Mouse (Mus musculus) MEL (cell line): ENCODE measurements around the gene Nr6a1. TPM values are rescaled to one million over a fixed set of nuclear protein-coding genes. Genes with fewer than 3 reads are reported as not detected.

Experiments
- DNase-seq: peaks from one replicate; pipeline ENCODE4 v3.0.0; 2011; ENCODE audit warnings: low read depth, low spot score
- H3K27ac ChIP-seq: 2 replicates; pipeline ENCODE4 v1.5.1; 2012; ENCODE audit warnings: low read depth, mild to moderate bottlenecking, control low read depth, low read length, moderate library complexity; ENCODE audit not compliant: control insufficient read depth
- H3K27me3 ChIP-seq, 2 experiments: fragments of 150-350 bp in 1 of 2; sonication (generic) in 1 of 2; 2 replicates each; pipeline ENCODE4 v1.6.1; 2012; ENCODE audit warnings: low read length in 2 of 2, mild to moderate bottlenecking in 2 of 2, improper control_type of control experiment in 1 of 2, moderate library complexity in 1 of 2; ENCODE audit not compliant: insufficient read depth in 2 of 2, control insufficient read depth in 1 of 2
- H3K36me3 ChIP-seq, 2 experiments: 2 replicates each; pipeline ENCODE4 v1.6.1; 2012 to 2014; ENCODE audit warnings: low read length in 2 of 2, improper control_type of control experiment in 1 of 2, inconsistent platforms in 1 of 2, mild to moderate bottlenecking in 1 of 2; ENCODE audit not compliant: insufficient read depth in 2 of 2, control insufficient read depth in 1 of 2
- H3K4me1 ChIP-seq, 2 experiments: fragments of 150-350 bp in 1 of 2; sonication (generic) in 1 of 2; 2 replicates each; pipeline ENCODE4 v1.6.1; 2012; ENCODE audit warnings: low read length in 2 of 2, improper control_type of control experiment in 1 of 2, mild to moderate bottlenecking in 1 of 2; ENCODE audit not compliant: insufficient read depth in 2 of 2, control insufficient read depth in 1 of 2
- H3K4me3 ChIP-seq, 2 experiments: fragments of 150-350 bp in 1 of 2; sonication (generic) in 1 of 2; 2 replicates each; pipeline ENCODE4 v1.5.1; 2012; ENCODE audit warnings: low read depth in 2 of 2, low read length in 2 of 2, mild to moderate bottlenecking in 2 of 2, moderate library complexity in 2 of 2, control low read depth in 1 of 2, improper control_type of control experiment in 1 of 2; ENCODE audit not compliant: control insufficient read depth in 1 of 2, insufficient read depth in 1 of 2
- H3K79me2 ChIP-seq: 2 replicates; pipeline ENCODE4 v1.6.1; 2012; ENCODE audit warnings: mild to moderate bottlenecking, low read length, moderate library complexity; ENCODE audit not compliant: control insufficient read depth, poor library complexity, insufficient read depth
- H3K9ac ChIP-seq: 2 replicates; pipeline ENCODE4 v1.6.1; 2012; ENCODE audit warnings: low read depth, mild to moderate bottlenecking, control low read depth, low read length, moderate library complexity; ENCODE audit not compliant: control insufficient read depth, poor library complexity, severe bottlenecking
- H3K9me3 ChIP-seq: fragments of 150-350 bp; sonication (generic); replicated peaks from 2 replicates; pipeline ENCODE4 v1.6.1; 2012; ENCODE audit warnings: mild to moderate bottlenecking, low read length, improper control_type of control experiment, moderate library complexity; ENCODE audit not compliant: insufficient read depth
- CTCF ChIP-seq, 3 experiments: IDR thresholded peaks in 2 of 3; conservative IDR thresholded peaks in 1 of 3; 2 replicates each; pipeline ENCODE4 v1.5.1; 2011 to 2012; ENCODE audit warnings: low read length in 3 of 3, low read depth in 2 of 3, mild to moderate bottlenecking in 2 of 3, improper control_type of control experiment in 1 of 3, inconsistent platforms in 1 of 3, mixed read lengths in 1 of 3, moderate library complexity in 1 of 3; ENCODE audit not compliant: control insufficient read depth in 1 of 3, insufficient read depth in 1 of 3, poor library complexity in 1 of 3, severe bottlenecking in 1 of 3
- E2F4 ChIP-seq: IDR thresholded peaks from 2 replicates; pipeline ENCODE4 v1.6.1; 2011; ENCODE audit warnings: low read depth, low read length, improper control_type of control experiment, borderline replicate concordance
- HCFC1 ChIP-seq: IDR thresholded peaks from 2 replicates; pipeline ENCODE4 v1.6.1; 2012; ENCODE audit warnings: low read depth, mild to moderate bottlenecking, inconsistent platforms, low read length, improper control_type of control experiment, moderate library complexity
- JUND ChIP-seq: IDR thresholded peaks from 2 replicates; pipeline ENCODE4 v1.6.1; 2011; ENCODE audit warnings: low read depth, mild to moderate bottlenecking, improper control_type of control experiment, low read length
- KAT2A ChIP-seq: conservative IDR thresholded peaks from 2 replicates; pipeline ENCODE4 v1.6.1; 2012; ENCODE audit warnings: low read depth, low read length, improper control_type of control experiment, inconsistent platforms
- MAZ ChIP-seq: IDR thresholded peaks from 2 replicates; pipeline ENCODE4 v1.6.1; 2012; ENCODE audit warnings: low read depth, mild to moderate bottlenecking, inconsistent platforms, low read length, improper control_type of control experiment
- MXI1 ChIP-seq: IDR thresholded peaks from 2 replicates; pipeline ENCODE4 v1.6.1; 2011; ENCODE audit warnings: mild to moderate bottlenecking, low read depth, low read length, improper control_type of control experiment
- MYC ChIP-seq: IDR thresholded peaks from 2 replicates; pipeline ENCODE4 v1.6.1; 2011; ENCODE audit warnings: low read depth, mild to moderate bottlenecking, low read length, improper control_type of control experiment, moderate library complexity
- NELFE ChIP-seq: IDR thresholded peaks from 2 replicates; pipeline ENCODE4 v1.6.1; 2011; ENCODE audit warnings: low read depth, low read length, improper control_type of control experiment
- POLR2A ChIP-seq, 2 experiments: IDR thresholded peaks; 2 replicates each; pipeline ENCODE4 v1.6.1; 2011 to 2012; ENCODE audit warnings: low read length in 2 of 2, mild to moderate bottlenecking in 2 of 2, control low read depth in 1 of 2, improper control_type of control experiment in 1 of 2, low read depth in 1 of 2, moderate library complexity in 1 of 2; ENCODE audit not compliant: control insufficient read depth in 1 of 2, insufficient read depth in 1 of 2, poor library complexity in 1 of 2
- POLR2AphosphoS2 ChIP-seq: IDR thresholded peaks from 2 replicates; pipeline ENCODE4 v1.6.1; 2011; ENCODE audit warnings: low read length, improper control_type of control experiment
- POLR2AphosphoS5 ChIP-seq: IDR thresholded peaks from 2 replicates; pipeline ENCODE4 v1.6.1; 2012; ENCODE audit warnings: low read depth, borderline replicate concordance, mild to moderate bottlenecking, inconsistent platforms, low read length, moderate library complexity, mixed read lengths
- RAD21 ChIP-seq: IDR thresholded peaks from 2 replicates; pipeline ENCODE4 v1.6.1; 2011; ENCODE audit warnings: mild to moderate bottlenecking, low read depth, low read length, improper control_type of control experiment
- SMC3 ChIP-seq: IDR thresholded peaks from 2 replicates; pipeline ENCODE4 v1.6.1; 2011; ENCODE audit warnings: low read depth, low read length, improper control_type of control experiment
- TAL1 ChIP-seq: IDR thresholded peaks from 2 replicates; pipeline ENCODE4 v1.6.1; 2012; ENCODE audit warnings: mild to moderate bottlenecking, inconsistent platforms, low read length, moderate library complexity, mixed read lengths
- TBP ChIP-seq: IDR thresholded peaks from 2 replicates; pipeline ENCODE4 v1.8.0; 2011; ENCODE audit warnings: low read depth, low read length, improper control_type of control experiment
- TCF12 ChIP-seq: IDR thresholded peaks from 2 replicates; pipeline ENCODE4 v1.6.1; 2014; ENCODE audit warnings: low read depth, mild to moderate bottlenecking, inconsistent platforms, low read length, improper control_type of control experiment, moderate library complexity
- USF1 ChIP-seq: IDR thresholded peaks from 2 replicates; pipeline ENCODE4 v1.6.1; 2014; ENCODE audit warnings: low read depth, mild to moderate bottlenecking, inconsistent platforms, low read length, improper control_type of control experiment, moderate library complexity
- USF2 ChIP-seq, 2 experiments: IDR thresholded peaks; 2 replicates each; pipeline ENCODE4 v1.6.1; 2011 to 2012; ENCODE audit warnings: improper control_type of control experiment in 2 of 2, low read length in 2 of 2, borderline replicate concordance in 1 of 2, inconsistent platforms in 1 of 2, low read depth in 1 of 2, mild to moderate bottlenecking in 1 of 2; ENCODE audit not compliant: insufficient read depth in 1 of 2
- ZC3H11A ChIP-seq: IDR thresholded peaks from 2 replicates; pipeline ENCODE4 v1.6.1; 2012; ENCODE audit warnings: low read depth, mild to moderate bottlenecking, inconsistent platforms, low read length, improper control_type of control experiment
- ZMIZ1 ChIP-seq: IDR thresholded peaks from 2 replicates; pipeline ENCODE4 v1.6.1; 2012; ENCODE audit warnings: low read depth, mild to moderate bottlenecking, inconsistent platforms, low read length, improper control_type of control experiment, moderate library complexity
- ZNF384 ChIP-seq: IDR thresholded peaks from 2 replicates; pipeline ENCODE4 v1.6.1; 2012; ENCODE audit warnings: low read depth, mild to moderate bottlenecking, inconsistent platforms, low read length, improper control_type of control experiment
- polyA plus RNA-seq, 2 experiments: library from polyadenylated mRNA; stranded (reverse) in 1 of 2; unstranded in 1 of 2; fragments of >175 nt in 1 of 2; fragments of >200 nt in 1 of 2; gene quantifications; 2 replicates each; pipeline versions ENCODE4 v1.2.1 to v1.2.4; 2012; ENCODE audit warnings: low replicate concordance in 2 of 2, low read depth in 1 of 2; ENCODE audit not compliant: insufficient read length in 2 of 2, insufficient read depth in 1 of 2, missing spikeins in 1 of 2
- total RNA-seq: library from RNA; depleted of rRNA; stranded (reverse); fragments of 300-350 nt; gene quantifications from 2 replicates; pipeline ENCODE4 v1.2.3, GENCODE M21; 2012

Gene Nr6a1
- total and polyA plus RNA-seq, 3 experiments: 5.0 to 22.8 (median 10.2) TPM

DNA sequence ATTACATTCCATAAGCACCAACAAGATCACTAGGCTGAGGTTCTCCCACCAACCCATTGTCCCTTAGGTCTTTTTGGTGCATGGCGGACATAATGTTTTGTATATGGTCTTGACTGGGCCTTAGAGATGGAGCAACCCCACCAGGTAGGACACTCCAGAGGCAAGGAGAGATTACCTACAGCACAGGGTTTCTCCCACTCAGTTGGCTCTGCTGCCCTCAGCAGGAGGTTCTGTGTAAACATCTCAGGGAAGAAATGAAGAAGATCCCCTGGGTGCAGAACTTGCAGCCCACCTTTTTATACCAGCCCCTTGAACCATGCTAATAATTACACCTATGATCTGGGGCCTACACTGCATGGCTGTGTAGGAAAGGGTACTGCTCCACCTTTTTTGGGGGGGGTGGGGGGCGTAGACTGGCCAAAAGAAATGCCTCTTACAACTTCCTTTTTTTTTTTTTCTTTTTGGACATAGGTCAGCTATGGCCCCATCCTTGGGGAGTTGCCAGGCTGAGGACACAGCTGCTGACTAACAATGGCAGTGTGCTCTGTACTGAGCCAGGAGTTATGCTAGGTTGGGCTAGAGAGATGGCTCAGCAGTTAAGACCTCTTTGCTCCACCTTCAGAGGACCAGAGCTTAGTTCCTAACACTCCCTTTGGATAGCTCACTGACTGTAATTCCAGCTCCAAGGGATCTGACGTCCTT lies 17.1 kb upstream of the Nr6a1 start:
- H3K9me3 ChIP-seq: no peaks in the 10 kb centered on the region
- no peak overlapping the region for H3K27ac ChIP-seq
- TF ChIP-seq E2F4 (no peak), POLR2AphosphoS5 (no peak), SMC3 (0 out of 2 replicates have a peak, but pooled peaks have one; percentile 2), ZNF384 (peak; percentile 58), CTCF (IDR thresholded peaks at IDR 0.05 in 2 of 3, conservative IDR thresholded peaks at IDR 0.05 in 1 of 3; ENCODE audit: control insufficient read depth in 1 of 3, insufficient read depth in 1 of 3, low read depth in 2 of 3, low read length in 3 of 3, poor library complexity in 1 of 3, severe bottlenecking in 1 of 3) (peak in 1 of 3 experiments; percentile 15; a peak in 1 of 6 replicates), RAD21 (peak; percentile 1; the same call in 1 of the 2 replicates), POLR2AphosphoS2 (no peak)
- no peak overlapping the region for H3K4me3 ChIP-seq
- H3K36me3 ChIP-seq: peaks cover 0 to 9% of the 10 kb centered on the region in 2 experiments; a peak in 1 of 4 replicates
- H3K9ac ChIP-seq: no peak overlapping the region
- H3K27me3 ChIP-seq: no peaks in the 10 kb centered on the region
- H3K79me2 ChIP-seq: no peaks in the 10 kb centered on the region
- no peak for DNase-seq
- H3K4me1 ChIP-seq: peaks cover 0 to 18% of the 10 kb centered on the region in 2 experiments; a peak in 3 of 4 replicates

DNA sequence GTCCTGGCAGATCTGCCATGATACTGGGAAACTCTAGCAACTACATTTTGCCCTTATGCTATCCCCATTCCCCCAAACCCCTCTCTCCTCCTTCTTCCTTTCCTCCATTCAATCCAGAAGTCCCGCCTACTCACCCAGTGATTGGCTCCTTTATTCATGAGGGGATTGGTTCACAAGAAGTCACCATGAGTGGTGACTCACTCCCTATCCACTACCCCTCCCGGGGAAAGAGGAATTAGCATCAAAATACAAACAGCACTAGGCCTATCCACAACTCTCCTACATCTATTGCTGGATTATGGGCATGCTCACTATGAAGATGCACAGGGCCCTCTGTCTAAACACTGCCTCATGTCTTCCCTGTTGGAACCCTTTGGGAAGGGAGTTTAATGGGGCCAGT lies 16.5 kb upstream of the Nr6a1 start:
- no peaks in the 10 kb centered on the region for H3K27me3 ChIP-seq
- H3K9ac ChIP-seq: no peak overlapping the region
- H3K4me1 ChIP-seq: peaks cover 0 to 18% of the 10 kb centered on the region in 2 experiments; a peak in 3 of 4 replicates
- DNase-seq: peak; percentile 69
- H3K27ac ChIP-seq: no peak overlapping the region
- H3K9me3 ChIP-seq: no peaks in the 10 kb centered on the region
- peaks cover 0 to 9% of the 10 kb centered on the region in 2 experiments; a peak in 1 of 4 replicates for H3K36me3 ChIP-seq
- no peak overlapping the region for H3K4me3 ChIP-seq
- no peak for TF ChIP-seq MYC
- TF ChIP-seq USF2 (IDR thresholded peaks at IDR 0.05; ENCODE audit: borderline replicate concordance in 1 of 2, insufficient read depth in 1 of 2, low read depth in 1 of 2, low read length in 2 of 2): no peak
- TF ChIP-seq TBP: 0 out of 2 replicates have a peak, but pooled peaks have one; percentile 17
- TF ChIP-seq RAD21: no peak
- TF ChIP-seq KAT2A: no peak
- TF ChIP-seq MAZ: no peak
- no peak for TF ChIP-seq USF1
- no peak for TF ChIP-seq ZC3H11A
- no peak for TF ChIP-seq TCF12
- no peak for TF ChIP-seq HCFC1
- TF ChIP-seq MXI1: no peak
- TF ChIP-seq POLR2A (IDR thresholded peaks at IDR 0.05; ENCODE audit: control insufficient read depth in 1 of 2, insufficient read depth in 1 of 2, low read depth in 1 of 2, low read length in 2 of 2, poor library complexity in 1 of 2): no peak
- TF ChIP-seq NELFE: no peak
- TF ChIP-seq E2F4: no peak
- TF ChIP-seq TAL1: no peak
- peak; percentile 73; the same call in 1 of the 2 replicates for TF ChIP-seq JUND
- no peak for TF ChIP-seq ZMIZ1
- no peaks in the 10 kb centered on the region for H3K79me2 ChIP-seq
